Mouse (Mus musculus): ENCODE measurements at regions not wholly inside any gene's neighbourhood (a gene's known extent, or its start where the extent isn't known, plus 50 kb on each side); places are given as distances from the start of the nearest gene placed in this dataset.

GRCm38 (mm10) chr4:62755237-62755900 is 195.7 kb downstream of the Rgs3 start:
- peak in 1 of 2 experiments; percentile 57 for DNase-seq (ENCODE audit: low spot score in 2 of 2)

DNA sequence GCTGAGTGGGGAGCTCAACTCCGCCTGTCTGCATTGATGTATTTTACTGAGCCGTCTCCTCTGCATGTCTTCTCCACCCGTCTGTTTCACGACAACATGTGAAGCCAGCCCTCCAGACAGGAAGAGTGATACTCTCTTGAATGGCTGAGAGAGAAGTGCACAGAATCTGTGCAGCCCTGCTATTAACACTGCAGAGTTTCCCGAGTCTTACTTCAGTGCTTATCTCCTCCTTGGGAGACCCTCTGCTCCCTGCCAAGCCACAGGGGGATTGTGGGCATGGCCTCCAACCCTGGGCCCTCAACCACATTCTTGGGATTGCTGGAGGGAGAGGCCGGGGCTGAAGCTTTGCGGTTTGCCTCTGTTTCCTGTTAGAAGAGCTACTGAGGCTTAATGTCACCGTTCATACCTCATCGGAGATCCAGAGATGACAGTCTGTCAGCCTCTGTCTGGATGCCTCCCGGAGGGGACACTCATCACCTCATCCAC is 197.1 kb downstream of the Rgs3 start:
- DNase-seq (ENCODE audit: low spot score in 2 of 2) = no peak

GRCm38 (mm10) chr4:62760748-62761604 is 201.3 kb downstream of the Rgs3 start:
- DNase-seq (ENCODE audit: low spot score in 2 of 2) = no peak

DNA sequence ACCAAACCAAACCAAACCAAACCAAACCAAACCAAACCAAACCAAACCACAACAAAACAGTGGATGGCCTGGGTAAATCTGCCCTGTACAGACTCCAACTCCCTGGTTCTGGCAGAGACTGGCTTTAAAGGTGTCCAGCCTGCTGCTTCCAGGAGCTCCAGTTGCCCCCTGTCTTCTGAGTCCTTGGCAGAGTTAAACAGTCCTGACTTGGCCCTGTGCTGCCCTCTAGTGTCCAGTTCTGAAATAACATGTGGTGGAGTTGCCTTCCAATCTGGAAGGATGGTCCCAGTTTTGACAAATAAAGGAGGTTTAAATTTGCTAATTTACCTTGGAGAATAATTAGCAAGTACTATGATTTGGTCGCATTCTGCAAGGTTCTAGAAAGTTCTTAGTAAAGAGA is 202.0 kb downstream of the Rgs3 start:
- peak; percentile 83 to 92 for DNase-seq (ENCODE audit: low spot score in 2 of 2)

- DNase-seq (ENCODE audit: low spot score in 2 of 2) = peak; percentile 82 to 86
Measured at GRCm38 (mm10) chr4:62763990-62764389, 201.4 kb upstream of the Zfp618 start.

DNA sequence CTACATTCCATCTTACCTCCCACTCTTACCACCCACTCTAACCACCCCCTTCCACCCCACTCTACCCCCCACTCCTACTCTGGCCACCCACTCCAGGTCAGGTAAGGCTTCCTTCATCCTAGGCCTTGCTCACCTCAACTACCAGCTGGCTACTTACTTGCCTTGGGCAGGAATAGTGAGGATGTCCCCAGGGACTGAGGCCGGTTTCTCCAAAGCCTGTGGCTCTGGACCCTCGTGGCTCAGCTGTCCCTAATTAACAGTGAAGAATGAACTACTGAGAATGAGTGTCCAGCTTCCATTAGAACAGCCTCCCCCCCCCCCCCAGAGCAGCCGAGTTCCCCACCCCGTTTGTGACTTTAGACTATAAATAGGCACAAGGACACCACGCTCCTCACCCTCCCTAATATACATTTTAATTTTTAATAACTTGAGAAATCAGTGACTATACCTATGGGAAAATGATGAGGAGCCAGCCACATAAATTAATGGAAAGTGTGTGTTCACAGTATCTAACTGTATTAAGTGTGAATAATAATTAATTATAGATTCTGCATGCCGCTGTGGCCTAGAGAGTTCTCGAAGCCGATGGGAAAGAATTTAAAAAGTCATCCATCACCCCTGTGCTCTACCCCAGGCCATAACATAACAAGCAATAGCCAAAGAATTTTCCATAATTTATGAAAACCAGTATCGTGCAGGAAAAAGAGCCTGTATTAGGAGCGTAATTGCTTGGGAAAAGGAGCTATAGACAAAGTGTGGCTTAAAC is 195.7 kb upstream of the Zfp618 start:
- DNase-seq (ENCODE audit: low spot score in 2 of 2) = no peak

DNA sequence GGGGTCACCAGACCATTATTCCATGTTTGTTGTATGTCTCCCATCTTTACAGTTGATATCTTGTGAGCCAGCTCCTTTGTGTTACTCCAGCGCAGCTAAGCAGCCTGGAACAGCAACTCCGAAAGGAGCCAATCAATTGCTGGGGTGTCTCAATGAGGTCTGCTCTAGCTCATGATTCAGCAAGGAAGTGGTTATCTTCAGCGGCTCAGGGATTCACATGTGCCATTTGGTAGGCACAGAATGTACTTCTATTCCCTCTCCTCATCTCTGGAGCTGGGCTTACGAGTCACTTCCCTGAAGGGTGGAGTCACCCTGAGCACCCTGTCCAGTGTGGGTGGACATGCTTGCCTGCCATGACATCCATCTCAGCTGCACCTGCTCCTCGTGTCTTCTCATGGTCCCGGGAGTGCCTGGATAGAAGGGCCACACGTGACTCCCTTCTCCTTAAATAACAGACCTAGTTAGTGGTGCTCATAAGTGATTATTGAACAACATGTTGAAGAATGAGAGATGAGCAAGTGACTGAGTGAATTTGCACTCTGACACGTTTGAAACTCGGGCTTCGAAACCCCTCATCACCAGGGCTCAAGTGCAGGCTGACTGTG is 190.3 kb upstream of the Zfp618 start:
- DNase-seq (ENCODE audit: low spot score in 2 of 2) = no peak

- no peak for DNase-seq (ENCODE audit: low spot score in 2 of 2)
Measured at GRCm38 (mm10) chr4:62776881-62777280, 188.5 kb upstream of the Zfp618 start.

- DNase-seq (ENCODE audit: low spot score in 2 of 2) = no peak
Measured at GRCm38 (mm10) chr4:62777436-62777835, 187.9 kb upstream of the Zfp618 start.

DNA sequence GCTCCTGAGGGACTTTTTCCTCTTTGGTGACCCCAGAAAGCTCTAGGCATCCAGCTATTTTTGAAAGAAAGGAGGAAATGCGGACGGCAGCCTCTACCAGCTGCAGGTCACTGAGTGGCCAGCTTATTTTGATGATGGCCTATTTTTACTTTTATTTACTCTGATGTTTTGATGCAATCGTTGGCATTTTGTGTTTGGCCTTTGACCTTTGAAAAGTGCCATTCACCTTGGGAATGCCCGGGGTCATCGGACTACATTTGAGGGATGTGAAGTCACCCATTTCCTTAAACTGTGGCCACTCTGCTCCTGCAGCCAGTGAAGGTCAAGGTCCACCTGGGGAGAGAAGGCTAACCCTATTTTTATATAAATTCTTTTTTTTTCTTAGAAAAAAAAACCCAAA is 186.8 kb upstream of the Zfp618 start:
- DNase-seq (ENCODE audit: low spot score in 2 of 2) = no peak

DNA sequence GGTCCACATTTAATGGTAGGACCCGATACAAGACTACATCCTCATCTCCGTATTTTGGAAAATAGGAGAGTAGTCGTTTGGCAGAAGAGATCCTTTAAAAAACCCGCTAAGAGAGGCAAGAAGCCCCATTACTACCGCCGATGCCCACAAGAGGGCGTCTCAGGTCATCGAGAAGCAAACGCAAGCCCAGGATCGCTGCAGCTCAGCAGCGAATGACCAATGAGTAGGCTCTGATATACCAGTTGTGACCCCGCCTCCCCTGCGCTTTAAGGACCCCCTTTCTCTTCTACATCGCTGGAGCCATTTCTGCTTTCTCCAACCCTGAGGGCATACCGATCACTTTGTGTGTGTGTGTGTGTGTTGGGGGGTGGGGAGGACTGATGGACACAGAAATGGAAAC is 185.0 kb upstream of the Zfp618 start:
- peak; percentile 93 to 94 for DNase-seq (ENCODE audit: low spot score in 2 of 2)

GRCm38 (mm10) chr4:62780837-62781236 is 184.5 kb upstream of the Zfp618 start:
- DNase-seq (ENCODE audit: low spot score in 2 of 2) = no peak

GRCm38 (mm10) chr4:62781309-62781800 is 184.0 kb upstream of the Zfp618 start:
- no peak for DNase-seq (ENCODE audit: low spot score in 2 of 2)

GRCm38 (mm10) chr4:62785711-62786110 is 179.7 kb upstream of the Zfp618 start:
- DNase-seq (ENCODE audit: low spot score in 2 of 2) = no peak

- no peak for DNase-seq (ENCODE audit: low spot score in 2 of 2)
Measured at GRCm38 (mm10) chr4:62789696-62790095, 175.7 kb upstream of the Zfp618 start.

DNA sequence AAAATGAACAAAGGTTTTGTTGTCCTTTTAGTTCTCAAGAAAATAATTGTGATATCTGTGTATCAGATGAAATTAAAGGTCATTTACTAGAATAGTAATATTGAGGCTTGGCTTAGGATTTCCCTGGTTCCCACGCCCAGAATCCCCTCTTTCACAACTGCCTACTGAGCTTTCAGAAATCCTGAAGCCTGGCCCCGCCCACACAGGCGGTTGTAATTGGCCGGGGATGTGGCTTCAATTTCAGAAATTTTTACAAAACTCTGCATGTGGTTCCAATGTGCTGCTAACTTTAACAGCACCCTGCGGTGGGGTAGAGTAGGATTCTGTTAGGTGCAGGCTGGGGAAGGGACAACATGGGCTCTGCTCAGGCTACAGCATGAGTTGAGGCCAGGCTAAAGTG is 171.8 kb upstream of the Zfp618 start:
- DNase-seq (ENCODE audit: low spot score in 2 of 2) = no peak

DNA sequence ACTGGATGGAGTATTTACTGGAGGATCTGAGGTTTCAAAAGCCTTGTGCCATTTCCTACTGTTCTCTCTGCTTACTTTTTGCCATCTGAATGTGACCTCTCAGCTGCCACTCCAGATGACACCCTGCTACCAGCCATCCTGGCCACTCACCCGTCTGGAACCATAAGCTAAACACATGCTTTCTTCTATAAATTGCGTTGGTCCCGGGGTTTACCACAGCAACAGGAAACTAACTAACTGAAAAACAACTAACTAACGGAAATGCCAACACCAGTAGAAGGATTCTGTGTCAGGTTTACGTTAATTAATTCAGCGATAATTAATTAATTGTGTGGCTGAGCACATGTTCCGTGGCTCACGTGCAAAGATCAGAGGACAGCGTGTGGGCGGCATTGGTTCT is 169.8 kb upstream of the Zfp618 start:
- no peak for DNase-seq (ENCODE audit: low spot score in 2 of 2)

GRCm38 (mm10) chr4:62799923-62800322 is 165.4 kb upstream of the Zfp618 start:
- DNase-seq (ENCODE audit: low spot score in 2 of 2) = no peak

GRCm38 (mm10) chr4:62805841-62806240 is 159.5 kb upstream of the Zfp618 start:
- DNase-seq (ENCODE audit: low spot score in 2 of 2) = no peak

DNA sequence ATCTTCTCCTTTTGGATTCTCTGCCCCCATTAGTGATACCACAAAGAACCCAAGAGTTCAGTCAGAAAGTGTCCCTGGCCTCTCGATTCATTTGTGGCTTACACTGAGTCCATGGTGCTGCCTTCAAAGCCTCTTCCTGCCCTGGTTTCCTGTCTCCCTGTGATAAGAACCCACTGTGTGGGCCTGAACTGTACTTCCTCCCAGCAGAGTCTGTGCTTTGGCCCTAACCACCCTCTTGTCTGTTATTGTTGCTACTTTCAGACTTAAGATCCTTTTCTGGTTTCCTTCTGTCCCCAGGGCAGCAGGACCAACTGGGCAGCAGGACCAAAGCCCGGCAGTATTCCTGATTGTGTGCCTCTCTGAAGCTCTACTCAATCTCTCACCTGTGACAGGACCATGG is 158.6 kb upstream of the Zfp618 start:
- DNase-seq (ENCODE audit: low spot score in 2 of 2) = no peak

DNA sequence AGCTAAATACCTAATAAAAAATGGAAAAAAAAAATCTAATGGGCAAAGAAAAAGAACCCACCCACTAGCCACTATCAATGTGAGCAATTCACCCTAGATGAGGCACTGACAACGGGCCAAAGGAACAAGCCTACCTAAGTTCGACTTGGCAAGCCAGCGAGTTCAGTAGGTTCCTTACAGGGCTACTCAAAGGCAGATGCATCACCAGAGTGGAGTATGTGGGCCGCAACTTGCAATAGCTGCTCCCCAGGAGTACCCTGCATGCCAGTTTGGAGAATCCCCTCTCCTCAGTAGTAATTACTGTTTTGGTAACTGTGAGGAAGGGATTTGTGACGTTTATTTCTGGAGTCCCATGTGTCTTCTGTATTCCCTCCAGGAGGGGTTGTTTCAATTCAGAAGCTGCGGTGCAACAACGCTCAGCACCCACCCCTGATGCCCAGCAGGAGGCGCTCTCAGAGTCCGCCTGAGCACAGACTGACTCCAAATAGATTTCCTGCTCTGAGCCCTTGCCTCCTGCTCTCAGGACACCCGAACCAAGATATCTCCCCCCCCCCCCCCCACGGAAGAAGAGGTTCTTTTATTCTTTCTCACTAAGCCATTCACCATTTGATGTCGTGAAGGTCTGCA is 157.3 kb upstream of the Zfp618 start:
- no peak for DNase-seq (ENCODE audit: low spot score in 2 of 2)

Measured in cerebellum, postnatal 4 days (tissue).